Mouse (Mus musculus): ENCODE data around the gene Kctd17.

The Kctd17 gene

GRCm38 (mm10) chr15:78487066-78487465 lies 58.7 kb downstream of the Kctd17 start:
- DNase-seq = no peak

Data from lung, postnatal 10 days (tissue).